ENCODE assay signal across 8 mouse cellular contexts in genomic region chr9:49658381-49658856, GRCm38 (mm10).
DNase-seq lines count a peak whose midpoint lies in the region; ATAC-seq and TF ChIP-seq lines count a peak whose summit lies in the region.
"Had no signal": no experiment of that assay in that cellular context is flagged by ENCODE, and none has a peak within 500 bp of the region (broad histone marks: within the 10 kb centered on the region; RNA-seq: fewer than 3 reads in every experiment).

No protein-coding gene starts in this region.

- no peak overlapping the region for H3K27ac ChIP-seq in forebrain, postnatal 0 days (ENCODE audit: low read depth, low read length)
- H3K27ac ChIP-seq in olfactory bulb, adult 2 months (ENCODE audit: insufficient read depth, low read depth, low read length) = peak overlapping the region; percentile 36; the same call in 1 of the 2 replicates
- H3K27ac ChIP-seq: liver, embryonic 14.5 days had no signal

- TF ChIP-seq CTCF in forebrain, postnatal 0 days (IDR thresholded peaks at IDR 0.05; ENCODE audit: low read depth) = peak; percentile 52
- TF ChIP-seq CTCF in olfactory bulb, adult 2 months (IDR thresholded peaks at IDR 0.05; ENCODE audit: insufficient read depth, low read depth, low read length) = no peak

- H3K27me3 ChIP-seq in forebrain, postnatal 0 days (ENCODE audit: insufficient read depth, low read length) = no peaks in the 10 kb centered on the region

- no peaks in the 10 kb centered on the region for H3K9me3 ChIP-seq in forebrain, postnatal 0 days (ENCODE audit: low read length)

- TF ChIP-seq POLR2A in olfactory bulb, adult 2 months (IDR thresholded peaks at IDR 0.05; ENCODE audit: insufficient read depth, low read depth, low read length) = no peak

- peak; percentile 72 for ATAC-seq in forebrain, postnatal 0 days

- H3K4me1 ChIP-seq in forebrain, postnatal 0 days (ENCODE audit: insufficient read depth) = no peaks in the 10 kb centered on the region
- peaks cover 5% of the 10 kb centered on the region; the same call in 1 of the 2 replicates for H3K4me1 ChIP-seq in olfactory bulb, adult 2 months (ENCODE audit: control insufficient read depth, insufficient read depth, low read length)

- WGBS in forebrain, postnatal 0 days = 37% methylated on average over 4 of the region's 4 CpGs
- 62% methylated on average over 4 of the region's 4 CpGs for WGBS in olfactory bulb, adult 2 months

- intact Hi-C loops in left cerebral cortex, postnatal 36 days (cut with DNase I) = no loop called here

- no peak overlapping the region for H3K9ac ChIP-seq in forebrain, postnatal 0 days
- H3K9ac ChIP-seq: liver, embryonic 14.5 days had no signal

- DNase-seq in left cerebral cortex, adult 11 months (ENCODE audit: low spot score) = peak; percentile 34
- no peak for DNase-seq in left cerebral cortex, postnatal 36 days (ENCODE audit: low spot score in 2 of 2)
- DNase-seq in cerebellum, adult 11 months = peak; percentile 45
- peak; percentile 59 for DNase-seq in forebrain, postnatal 0 days
- DNase-seq in adrenal gland, postnatal 25 days = no peak
- DNase-seq in thymus, adult 18-20 months = no peak

- no peak overlapping the region for H3K4me2 ChIP-seq in forebrain, postnatal 0 days (ENCODE audit: low read depth)

- no peak overlapping the region for H3K4me3 ChIP-seq in forebrain, postnatal 0 days (ENCODE audit: low read depth, low read length)
- H3K4me3 ChIP-seq in olfactory bulb, adult 2 months (ENCODE audit: insufficient read depth, low read depth, low read length) = no peak overlapping the region

- H3K36me3 ChIP-seq in forebrain, postnatal 0 days (ENCODE audit: insufficient read depth) = no peaks in the 10 kb centered on the region

Comparison
In these comparisons a context has a peak if more than half of its experiments do, and no peak if none do; other contexts are left out.
1. DNase-seq: peak in left cerebral cortex, adult 11 months (single experiment), cerebellum, adult 11 months (single experiment) and forebrain, postnatal 0 days (single experiment); none in left cerebral cortex, postnatal 36 days (0 of 2), adrenal gland, postnatal 25 days (single experiment) and thymus, adult 18-20 months (0 of 2).